Mouse (Mus musculus): ENCODE measurements around the gene Nup210. TPM values are rescaled to one million over a fixed set of nuclear protein-coding genes. Genes with fewer than 3 reads are reported as not detected.

Gene Nup210
- total RNA-seq, 2 experiments from 2014 or later = 43.6 to 49.4 TPM

DNA sequence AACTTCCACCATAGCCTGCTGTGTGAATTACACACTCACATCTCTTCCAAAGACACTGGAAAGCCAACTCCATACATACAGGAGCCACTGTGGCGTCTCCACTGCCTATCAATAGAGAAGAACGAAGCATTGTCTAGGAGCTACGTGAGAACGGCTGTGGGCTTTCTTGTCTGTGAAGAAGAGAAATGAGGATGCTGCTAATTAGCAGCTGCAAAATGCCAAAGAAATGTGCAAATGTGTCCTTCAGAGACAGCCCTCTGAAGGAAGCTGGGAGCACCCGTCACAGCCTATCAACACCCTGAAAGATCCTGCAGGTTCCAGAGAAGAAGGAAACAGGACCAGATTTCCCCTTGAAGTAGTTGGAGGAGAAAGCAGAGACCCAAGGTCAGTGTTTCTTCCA lies 69.2 kb downstream of the Nup210 start:
- DNase-seq = no peak
- intact Hi-C loops (cut with DNase I) = no loop called here

GRCm38 (mm10) chr6:91046184-91046583 lies 70.4 kb downstream of the Nup210 start:
- no peak for DNase-seq
- intact Hi-C loops (cut with DNase I) = no loop called here

- DNase-seq = no peak
- intact Hi-C loops (cut with DNase I) = no loop called here
Measured at GRCm38 (mm10) chr6:91044628-91045331, 71.8 kb downstream of the Nup210 start.

DNA sequence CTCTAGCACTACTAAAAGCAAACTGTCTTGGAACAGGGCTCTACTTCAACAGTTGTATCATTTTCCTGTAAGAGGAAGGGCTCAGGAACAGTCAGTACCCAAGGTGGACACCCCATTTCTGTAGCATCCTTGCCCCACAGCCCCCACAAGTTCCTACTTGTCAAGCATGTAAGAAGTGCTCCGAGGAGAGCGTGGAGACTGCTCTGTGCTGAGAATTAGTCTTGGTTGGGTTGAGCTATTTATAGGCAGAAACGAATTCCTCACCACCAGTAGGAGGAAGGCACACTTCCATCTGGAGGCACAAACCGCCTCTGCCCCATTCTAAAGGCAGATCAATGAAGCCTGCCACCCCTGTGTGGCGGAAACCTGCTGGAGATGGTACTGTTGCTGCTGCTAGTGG lies 75.3 kb downstream of the Nup210 start:
- intact Hi-C loops (cut with DNase I) = no loop called here
- no peak for DNase-seq

DNA sequence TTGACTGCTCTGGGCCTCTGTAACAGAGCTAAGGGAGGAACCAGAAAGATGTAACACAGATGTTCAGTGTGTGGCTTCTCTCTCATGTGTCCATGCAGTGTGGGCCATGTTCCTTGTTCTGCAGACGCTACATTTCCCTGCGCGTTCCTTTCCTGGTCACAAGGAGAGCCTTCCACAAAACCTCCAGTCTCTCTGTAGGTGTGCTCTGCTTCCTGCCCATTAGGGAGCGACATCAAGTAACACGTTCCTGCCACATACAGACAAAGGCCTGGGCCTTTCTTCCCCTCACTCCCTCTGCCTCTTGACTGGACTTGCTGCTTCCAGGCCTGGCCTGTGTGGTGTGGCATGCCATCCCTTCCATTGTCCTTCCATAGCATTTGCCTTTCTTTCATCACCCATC lies 88.4 kb downstream of the Nup210 start:
- intact Hi-C loops (cut with DNase I) = no loop called here

DNA sequence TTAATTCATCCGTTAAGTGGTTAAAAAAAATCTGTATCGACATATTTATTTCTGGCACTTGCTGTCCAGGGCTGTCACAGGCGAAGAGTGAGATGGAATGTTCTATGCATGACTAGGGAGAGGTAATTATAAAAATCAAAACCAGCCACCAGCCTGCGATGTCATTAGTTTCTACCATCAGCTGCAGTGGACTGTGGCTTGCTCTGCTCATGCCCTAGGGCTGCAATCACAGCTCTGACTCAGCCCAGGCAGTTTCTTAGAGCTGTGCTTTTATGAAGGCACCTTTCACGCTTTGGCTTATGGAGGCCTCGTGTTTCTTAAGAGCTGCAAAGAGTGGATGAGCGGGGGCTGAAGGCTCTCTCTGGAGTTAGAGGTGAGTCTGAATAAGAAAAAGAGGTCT lies 95.8 kb downstream of the Nup210 start:
- no peak for DNase-seq
- intact Hi-C loops (cut with DNase I) = no loop called here

More for the DNA sequence above, 88.4 kb downstream of the Nup210 start:
- no peak for DNase-seq

DNA sequence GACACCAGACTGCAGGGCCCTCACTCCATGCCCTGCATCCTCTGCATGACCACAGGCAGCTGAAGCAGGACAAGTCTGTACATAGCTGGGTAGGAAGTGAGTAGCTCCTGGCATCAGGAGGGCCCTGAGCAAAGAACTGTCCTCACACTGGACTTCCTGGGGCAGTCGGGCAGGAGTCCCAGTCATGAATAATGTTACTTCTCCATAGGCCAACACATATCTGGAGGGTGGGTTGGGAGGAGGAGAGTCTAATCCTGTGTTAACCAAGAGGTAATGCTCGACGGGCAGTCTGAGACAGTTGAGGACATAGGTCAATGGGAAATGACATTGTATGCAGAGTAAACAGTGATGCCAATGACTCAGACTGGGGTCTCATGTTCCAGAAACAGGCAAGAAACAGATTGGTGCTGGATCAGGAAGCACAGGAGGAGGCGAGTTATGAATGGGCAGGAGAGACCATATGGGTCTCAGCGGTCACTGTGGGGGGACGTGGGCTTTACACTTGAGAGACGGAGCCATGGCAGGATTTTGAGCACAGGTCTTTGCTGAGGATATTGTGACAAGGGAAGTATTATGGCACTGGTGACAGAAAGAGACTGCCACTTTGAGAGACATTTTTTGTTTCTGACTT lies 99.9 kb downstream of the Nup210 start:
- intact Hi-C loops (cut with DNase I) = no loop called here
- DNase-seq = no peak

- intact Hi-C loops (cut with DNase I) = no loop called here
- no peak for DNase-seq
Measured at GRCm38 (mm10) chr6:91014198-91014958, 102.3 kb downstream of the Nup210 start.

- no peak for DNase-seq
- intact Hi-C loops (cut with DNase I) = no loop called here
Measured at GRCm38 (mm10) chr6:91012458-91012857, 104.2 kb downstream of the Nup210 start.

DNA sequence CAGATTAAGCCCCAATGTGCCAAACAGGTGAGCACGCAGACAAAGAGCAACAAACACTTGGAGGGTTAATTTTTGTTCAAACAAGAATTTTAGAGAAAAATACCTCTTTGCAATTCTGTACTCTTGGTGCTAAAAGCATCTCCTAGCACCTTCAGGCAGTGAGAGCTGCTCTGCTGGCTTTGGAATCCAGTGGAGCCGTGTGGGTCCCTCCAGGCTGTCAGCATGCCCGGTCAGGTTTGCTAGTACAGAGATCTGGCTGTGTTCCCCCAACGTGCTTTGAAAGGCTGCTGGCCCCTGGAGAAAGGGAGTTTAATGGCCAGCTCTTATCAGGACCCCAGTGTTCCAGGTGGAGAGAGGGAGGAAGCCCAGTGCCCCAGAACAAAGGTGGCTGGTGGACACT lies 105.1 kb downstream of the Nup210 start:
- intact Hi-C loops (cut with DNase I) = no loop called here

GRCm38 (mm10) chr6:91008284-91008830 lies 108.3 kb downstream of the Nup210 start:
- intact Hi-C loops (cut with DNase I) = no loop called here
- DNase-seq = no peak

More for the DNA sequence above, 105.1 kb downstream of the Nup210 start:
- DNase-seq = no peak

DNA sequence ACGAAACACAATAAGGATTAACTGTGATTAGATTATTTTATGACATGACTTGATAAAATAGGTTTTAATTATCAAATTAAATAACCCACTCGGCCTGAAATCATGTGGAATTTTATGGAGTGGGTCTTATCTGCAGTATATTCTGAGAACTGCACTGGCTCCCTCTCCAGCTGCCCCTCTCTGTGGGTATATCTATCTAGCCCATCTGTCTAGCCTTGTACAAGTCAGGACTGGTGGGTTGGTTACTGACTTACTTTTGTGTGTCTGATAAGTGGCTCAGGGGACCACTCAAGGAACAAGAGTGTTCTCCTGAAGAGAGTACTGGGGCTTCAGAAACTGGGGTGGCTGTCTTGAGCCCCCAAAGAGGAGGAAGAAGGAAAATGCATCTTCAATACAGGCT lies 109.4 kb downstream of the Nup210 start:
- intact Hi-C loops (cut with DNase I) = no loop called here
- no peak for DNase-seq

- intact Hi-C loops (cut with DNase I) = no loop called here
- no peak for DNase-seq
Measured at GRCm38 (mm10) chr6:91004157-91004556, 112.5 kb downstream of the Nup210 start.

DNA sequence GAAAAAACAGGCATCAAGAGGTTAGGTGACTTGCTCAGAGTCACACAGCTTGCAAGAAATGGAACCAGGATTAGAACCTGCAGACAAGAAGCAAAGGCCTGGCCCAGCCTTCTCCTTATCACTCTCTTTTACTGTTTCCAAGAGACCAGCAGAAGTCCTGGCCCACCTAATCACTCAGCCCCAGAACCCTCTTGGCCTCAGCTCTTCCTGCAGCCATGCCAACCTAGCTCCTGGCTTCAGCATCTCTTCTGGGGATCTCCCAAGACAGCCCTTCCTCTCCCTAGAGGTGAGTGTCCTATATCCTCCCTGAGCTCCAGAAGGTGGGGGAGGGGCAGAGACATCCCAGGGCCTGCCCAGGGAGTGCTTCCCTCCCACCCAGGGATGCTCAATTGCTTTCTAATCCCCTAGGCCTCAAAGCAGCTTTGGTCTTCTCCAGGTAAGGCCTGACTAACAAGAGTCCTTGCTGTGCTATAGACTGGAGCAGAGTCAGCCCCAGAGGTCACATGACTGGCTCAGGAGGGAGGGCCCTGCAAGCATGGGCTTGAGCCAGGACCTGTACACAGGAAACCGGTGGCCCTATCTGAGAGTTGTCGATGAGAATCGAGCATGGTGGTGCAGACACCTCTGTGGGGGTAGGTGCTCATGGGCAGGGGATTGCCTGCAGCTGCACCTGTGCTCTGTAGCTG lies 113.2 kb downstream of the Nup210 start:
- DNase-seq = no peak
- intact Hi-C loops (cut with DNase I) = no loop called here

DNA sequence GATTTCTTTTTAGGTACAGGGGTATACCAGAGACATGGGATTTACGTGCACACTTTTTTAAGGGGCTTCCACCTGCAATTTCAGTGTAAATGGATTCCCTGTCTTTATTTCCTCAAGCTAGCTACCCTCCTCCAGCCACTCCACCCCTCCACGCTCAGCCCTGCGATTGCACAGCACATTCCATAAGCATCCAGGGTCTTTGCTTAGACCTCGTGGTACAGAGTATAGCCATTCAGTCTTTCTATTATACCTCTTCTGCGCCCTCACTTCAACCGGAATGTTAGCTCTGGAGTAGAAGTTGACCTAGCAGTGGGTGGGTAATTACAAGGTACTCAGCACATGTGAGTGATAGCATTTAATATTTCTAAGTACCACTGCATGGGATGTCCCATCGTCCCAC lies 115.1 kb downstream of the Nup210 start:
- no peak for DNase-seq
- intact Hi-C loops (cut with DNase I) = no loop called here

DNA sequence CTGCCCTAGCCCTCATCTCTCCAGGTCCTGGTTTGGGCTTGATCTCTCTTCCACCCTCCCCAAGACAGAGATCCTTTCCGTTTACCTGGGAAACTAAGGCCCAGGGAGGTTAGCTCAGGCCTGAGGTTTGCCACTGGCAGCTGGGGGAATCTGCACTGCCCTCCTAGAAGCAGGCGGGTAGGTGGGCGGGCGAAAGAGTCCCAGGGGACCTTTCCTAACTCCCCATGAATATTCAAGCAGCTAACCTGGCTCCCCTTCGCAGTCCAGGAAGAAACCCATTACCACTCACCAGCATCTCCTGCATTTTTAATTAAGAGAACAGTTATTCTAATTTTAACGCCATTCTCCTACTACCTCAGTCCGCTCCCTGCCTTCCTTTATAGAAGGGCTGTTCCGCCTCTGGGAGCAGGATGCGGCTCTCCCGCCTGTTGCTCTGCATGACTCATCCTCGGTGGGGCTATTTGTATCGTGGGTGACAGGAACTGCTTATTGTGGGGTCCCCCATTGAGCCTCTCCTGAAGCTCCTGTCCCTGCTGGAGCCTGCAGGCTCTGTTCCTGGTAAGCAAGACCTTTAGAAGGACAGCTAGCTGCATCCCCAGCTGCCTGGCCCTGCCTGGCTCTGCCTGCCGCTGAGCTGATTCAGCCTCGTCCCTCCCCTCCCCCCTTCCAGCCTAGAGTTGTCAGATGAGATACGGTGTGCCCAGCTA lies 115.7 kb downstream of the Nup210 start:
- DNase-seq = no peak
- intact Hi-C loops (cut with DNase I) = no loop called here

DNA sequence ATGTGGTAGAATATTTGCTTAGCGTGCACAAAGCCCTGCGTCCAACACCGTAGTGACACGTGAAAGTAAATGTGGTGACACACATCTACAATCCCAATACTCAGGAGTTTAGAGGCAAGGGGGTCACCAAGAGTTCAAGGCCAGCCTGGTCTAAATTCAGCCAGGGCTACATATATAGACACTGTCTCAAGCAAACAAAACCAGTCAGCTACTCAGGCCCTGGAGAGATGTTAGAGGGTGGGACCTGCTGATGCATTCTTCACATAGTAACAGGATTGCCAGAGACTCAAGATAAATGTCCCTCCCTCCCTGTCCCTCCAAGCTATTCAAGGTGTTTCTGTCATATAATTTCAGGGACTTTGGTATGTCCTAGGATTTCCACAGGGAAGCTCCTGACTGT lies 117.5 kb downstream of the Nup210 start:
- DNase-seq = no peak

DNA sequence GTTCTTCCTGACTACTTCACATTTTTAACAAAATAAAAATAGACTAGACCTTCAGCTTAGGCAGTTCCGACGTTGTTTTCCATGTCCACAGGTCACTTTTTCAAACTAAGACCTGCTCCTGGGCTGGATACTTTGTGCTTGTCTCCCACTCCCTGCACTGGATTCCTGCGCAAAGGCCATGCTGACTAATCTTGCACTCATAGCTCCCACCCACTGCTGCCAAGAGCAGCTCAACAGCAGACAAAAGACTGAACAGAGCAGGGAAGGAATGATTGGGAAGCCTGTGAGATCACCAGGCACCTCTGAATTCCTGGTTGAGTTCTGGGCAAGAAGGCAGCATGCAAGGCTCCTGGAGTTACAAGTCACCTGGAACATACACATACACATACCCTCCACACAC lies 119.6 kb downstream of the Nup210 start:
- DNase-seq = no peak

More for the DNA sequence above, 117.5 kb downstream of the Nup210 start:
- intact Hi-C loops (cut with DNase I) = no loop called here

GRCm38 (mm10) chr6:90996181-90996580 lies 120.4 kb downstream of the Nup210 start:
- DNase-seq = no peak
- intact Hi-C loops (cut with DNase I) = no loop called here

More for the DNA sequence above, 119.6 kb downstream of the Nup210 start:
- intact Hi-C loops (cut with DNase I) = no loop called here

- intact Hi-C loops (cut with DNase I) = loop anchor here (10.0 kb wide), 1 partner anchor 104 kb away; no protein-coding TSS in a partner anchor
- DNase-seq = peak; percentile 93
Measured at GRCm38 (mm10) chr6:90988648-90989317, 127.8 kb downstream of the Nup210 start, which contains the start of gene Iqsec1. Gene Iqsec1 (minus strand): TSS chr6:90988685.

All from left cerebral cortex, postnatal 4 days (tissue).